Mouse (Mus musculus) liver, embryonic 16.5 days (tissue): ENCODE measurements around the gene Prkaa1. TPM values are rescaled to one million over a fixed set of nuclear protein-coding genes. Genes with fewer than 3 reads are reported as not detected.
"Not testable (repeated sequence)": the region's sequence is repeated elsewhere in the genome, so short reads cannot be mapped to it uniquely, and the experiment has no call there.

Experiments
- ATAC-seq: fragments of 200-750 bp; cut with Nextera tagmentation; 2 replicates; pipeline ENCODE4 v1.8.0; 2017; ENCODE audit warnings: low read depth, mild to moderate bottlenecking, moderate number of reproducible peaks, moderate library complexity
- H3K27ac ChIP-seq: fragments of 300-500 bp; sonication (generic); 2 replicates; pipeline ENCODE4 v1.5.1; 2014; ENCODE audit warnings: mild to moderate bottlenecking, low read length
- H3K27me3 ChIP-seq: fragments of 300-500 bp; sonication (generic); 2 replicates; pipeline ENCODE4 v1.6.1; 2014; ENCODE audit warnings: low read depth, low read length, mixed read lengths; ENCODE audit not compliant: control insufficient read depth, insufficient read depth
- H3K36me3 ChIP-seq: fragments of 300-500 bp; sonication (generic); 2 replicates; pipeline ENCODE4 v1.6.1; 2014; ENCODE audit warnings: mild to moderate bottlenecking; ENCODE audit not compliant: control insufficient read depth, insufficient read depth
- H3K4me1 ChIP-seq: fragments of 300-500 bp; sonication (generic); 2 replicates; pipeline ENCODE4 v1.6.1; 2014; ENCODE audit warnings: low read depth, low read length, mixed read lengths; ENCODE audit not compliant: control insufficient read depth
- H3K4me2 ChIP-seq: fragments of 300-500 bp; sonication (generic); 2 replicates; pipeline ENCODE4 v1.6.1; 2014; ENCODE audit warnings: low read depth, low read length, mixed read lengths
- H3K4me3 ChIP-seq: fragments of 300-500 bp; sonication (generic); 2 replicates; pipeline ENCODE4 v1.5.1; 2014; ENCODE audit warnings: low read depth, mild to moderate bottlenecking, low read length
- H3K9ac ChIP-seq: fragments of 300-500 bp; sonication (generic); 2 replicates; pipeline ENCODE4 v1.6.1; 2014; ENCODE audit warnings: low read depth, low read length
- H3K9me3 ChIP-seq: fragments of 300-500 bp; sonication (generic); replicated peaks from 2 replicates; pipeline ENCODE4 v1.6.1; 2016; ENCODE audit warnings: low read length; ENCODE audit not compliant: control insufficient read depth
- WGBS: fragments of 180-500 bp; shearing (Covaris S2); extraction: QIAGEN DNeasy Blood & Tissue Kit; methylation state at CpG from one replicate; pipeline ENCODE4 v1.1.7; 2014; ENCODE audit not compliant: insufficient replicate concordance; 5-methylcytosine and 5-hydroxymethylcytosine counted together
- polyA plus RNA-seq: library from polyadenylated mRNA; unstranded; fragments of >200 nt; fragmentation: Nextera tagmentation; extraction: Ambion mirVana; gene quantifications from 2 replicates; pipeline ENCODE4 v1.2.1, GENCODE M21; 2015

Gene Prkaa1
- polyA plus RNA-seq, 1 experiment from 2014 or later = 11.8 TPM

GRCm38 (mm10) chr15:5126456-5126855 is 17.2 kb upstream of the Prkaa1 start:
- H3K4me2 ChIP-seq = no peak overlapping the region

GRCm38 (mm10) chr15:5127487-5127886 is 16.2 kb upstream of the Prkaa1 start:
- Histone ChIP-seq H3K4me1 (peaks cover 25% of the 10 kb centered on the region), H3K9me3 (no peaks in the 10 kb centered on the region)
- no peak for ATAC-seq

More at GRCm38 (mm10) chr15:5126456-5126855, 17.2 kb upstream of the Prkaa1 start:
- H3K27me3 ChIP-seq = no peaks in the 10 kb centered on the region
- peaks cover 24% of the 10 kb centered on the region for H3K4me1 ChIP-seq
- H3K27ac ChIP-seq = no peak overlapping the region
- H3K9me3 ChIP-seq = no peaks in the 10 kb centered on the region
- H3K36me3 ChIP-seq = peaks cover 20% of the 10 kb centered on the region
- ATAC-seq = no peak
- 59% methylated on average over 4 of the region's 4 CpGs for WGBS
- H3K9ac ChIP-seq = no peak overlapping the region
- no peak overlapping the region for H3K4me3 ChIP-seq

GRCm38 (mm10) chr15:5128176-5128940 is 15.3 kb upstream of the Prkaa1 start:
- Histone ChIP-seq H3K27me3 (no peaks in the 10 kb centered on the region), H3K9me3 (no peaks in the 10 kb centered on the region), H3K36me3 (peaks cover 10% of the 10 kb centered on the region), H3K4me2 (no peak overlapping the region), H3K4me1 (peaks cover 28% of the 10 kb centered on the region), H3K4me3 (no peak overlapping the region), H3K27ac (0 out of 2 replicates have a peak overlapping the region, but pooled peaks have one; percentile 12), H3K9ac (no peak overlapping the region)
- no peak for ATAC-seq
- 24% methylated on average over 5 of the region's 5 CpGs for WGBS

More at GRCm38 (mm10) chr15:5127487-5127886, 16.2 kb upstream of the Prkaa1 start:
- H3K4me3 ChIP-seq = no peak overlapping the region
- 0 out of 2 replicates have a peak overlapping the region, but pooled peaks have one; percentile 10 for H3K27ac ChIP-seq
- no peaks in the 10 kb centered on the region for H3K27me3 ChIP-seq
- H3K9ac ChIP-seq = no peak overlapping the region
- no peak overlapping the region for H3K4me2 ChIP-seq
- WGBS = 63% methylated on average over 2 of the region's 2 CpGs
- peaks cover 15% of the 10 kb centered on the region for H3K36me3 ChIP-seq

- Histone ChIP-seq H3K27me3 (no peaks in the 10 kb centered on the region), H3K9ac (no peak overlapping the region), H3K9me3 (no peaks in the 10 kb centered on the region), H3K27ac (0 out of 2 replicates have a peak overlapping the region, but pooled peaks have one; percentile 11), H3K4me3 (no peak overlapping the region), H3K36me3 (peaks cover 7% of the 10 kb centered on the region), H3K4me1 (peaks cover 30% of the 10 kb centered on the region), H3K4me2 (no peak overlapping the region)
- 77% methylated on average over 12 of the region's 12 CpGs for WGBS
- ATAC-seq = no peak
These were observed 14.4 kb upstream of the Prkaa1 start for GRCm38 (mm10) chr15:5129111-5129805.

- not testable (repeated sequence) for H3K9ac ChIP-seq, H3K36me3 ChIP-seq, H3K27me3 ChIP-seq, H3K9me3 ChIP-seq
- peaks cover 33% of the 10 kb centered on the region for H3K4me1 ChIP-seq
- ATAC-seq = peak; percentile 30; the same call in 1 of the 2 replicates
- 37% methylated on average over 14 of the region's 14 CpGs for WGBS
- H3K4me2 ChIP-seq = peak overlapping the region; percentile 47
- H3K4me3 ChIP-seq = peak overlapping the region; percentile 20
- H3K27ac ChIP-seq = peak overlapping the region; percentile 67
These were observed 12.6 kb upstream of the Prkaa1 start for GRCm38 (mm10) chr15:5130887-5131668.

GRCm38 (mm10) chr15:5133301-5133700 is 10.4 kb upstream of the Prkaa1 start:
- Histone ChIP-seq H3K27ac (0 out of 2 replicates have a peak overlapping the region, but pooled peaks have one; percentile 24), H3K4me1 (peaks cover 31% of the 10 kb centered on the region), H3K36me3 (no peaks in the 10 kb centered on the region), H3K4me3 (no peak overlapping the region), H3K27me3 (no peaks in the 10 kb centered on the region), H3K4me2 (no peak overlapping the region), H3K9ac (no peak overlapping the region), H3K9me3 (no peaks in the 10 kb centered on the region)
- 71% methylated on average over 3 of the region's 3 CpGs for WGBS
- ATAC-seq = no peak

GRCm38 (mm10) chr15:5134179-5134578 is 9.5 kb upstream of the Prkaa1 start:
- 68% methylated on average over 3 of the region's 3 CpGs for WGBS
- H3K4me1 ChIP-seq = peaks cover 32% of the 10 kb centered on the region
- H3K9ac ChIP-seq = no peak overlapping the region
- H3K27ac ChIP-seq = no peak overlapping the region
- H3K9me3 ChIP-seq = no peaks in the 10 kb centered on the region
- H3K4me2 ChIP-seq = peak overlapping the region; percentile 13; the same call in 1 of the 2 replicates
- no peaks in the 10 kb centered on the region for H3K27me3 ChIP-seq
- peak; percentile 59 for ATAC-seq
- no peaks in the 10 kb centered on the region for H3K36me3 ChIP-seq
- H3K4me3 ChIP-seq = no peak overlapping the region

- no peak for ATAC-seq
- H3K27ac ChIP-seq = peak overlapping the region; percentile 12; the same call in 1 of the 2 replicates
These were observed 8.6 kb upstream of the Prkaa1 start for GRCm38 (mm10) chr15:5134945-5135483.

More at GRCm38 (mm10) chr15:5134945-5135483, 8.6 kb upstream of the Prkaa1 start:
- Histone ChIP-seq H3K36me3 (no peaks in the 10 kb centered on the region), H3K9ac (no peak overlapping the region), H3K4me3 (no peak overlapping the region), H3K4me1 (peaks cover 40% of the 10 kb centered on the region), H3K27me3 (no peaks in the 10 kb centered on the region), H3K9me3 (no peaks in the 10 kb centered on the region), H3K4me2 (no peak overlapping the region)
- 61% methylated on average over 8 of the region's 8 CpGs for WGBS
